ENCODE assay signal across 22 mouse cellular contexts in the genomic region with DNA sequence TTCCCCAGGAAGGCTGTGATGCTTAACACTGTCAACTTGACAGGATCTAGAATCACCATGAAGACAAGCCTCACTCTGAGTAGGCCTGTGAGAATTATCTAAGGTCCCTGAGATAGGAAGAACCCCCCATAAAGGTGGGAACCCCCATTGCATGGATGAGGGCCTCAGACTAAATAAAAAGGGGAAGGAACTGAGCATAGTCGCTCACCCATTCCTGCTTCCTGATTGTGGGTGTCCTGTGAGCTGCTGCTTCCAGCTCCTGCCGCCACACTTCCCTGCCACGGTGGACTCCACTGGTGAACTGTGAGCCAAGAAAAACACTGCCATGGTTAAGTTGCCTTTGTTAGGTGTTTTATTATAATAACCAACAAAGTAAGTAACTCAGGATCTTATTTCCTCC.
DNase-seq lines count a peak whose midpoint lies in the region; ATAC-seq lines count a peak whose summit lies in the region.
"Had no signal": no experiment of that assay in that cellular context is flagged by ENCODE, and none has a peak within 500 bp of the region (broad histone marks: within the 10 kb centered on the region; RNA-seq: fewer than 3 reads in every experiment).

No protein-coding gene starts in this region.

- DNase-seq in A20 (ENCODE audit: low read depth, low spot score): peak; percentile 10
- DNase-seq in B cell, adult 2 months: peak; percentile 17 to 23
- DNase-seq in thymus, postnatal 4 days: no peak
- DNase-seq in lung, postnatal 14 days: no peak
- DNase-seq: adrenal gland, postnatal 10 days; cerebellum, adult 18-20 months; cerebellum, adult 9-10 months; cerebellum, postnatal 14 days; gastrocnemius, postnatal 25 days had no signal

- ATAC-seq in megakaryocyte progenitor cell, adult 5-6 weeks (replicated peaks; ENCODE audit: poor library complexity): peak; percentile 64
- no peak for ATAC-seq in neural tube, embryonic 15.5 days (ENCODE audit: low FRiP score)
- ATAC-seq: forebrain, embryonic 15.5 days; hindbrain, embryonic 16.5 days; Patski had no signal

- no peaks in the 10 kb centered on the region for H3K9me3 ChIP-seq in neural tube, embryonic 15.5 days (replicated peaks)
- H3K9me3 ChIP-seq: embryonic facial prominence, embryonic 12.5 days; embryonic facial prominence, embryonic 15.5 days; forebrain, embryonic 12.5 days; forebrain, embryonic 15.5 days; G1E; hindbrain, embryonic 10.5 days; hindbrain, embryonic 13.5 days had no signal

- no peaks in the 10 kb centered on the region for H3K27me3 ChIP-seq in neural tube, embryonic 15.5 days (replicated peaks)
- H3K27me3 ChIP-seq: CH12.LX; embryonic facial prominence, embryonic 12.5 days; embryonic facial prominence, embryonic 15.5 days; forebrain, embryonic 12.5 days; forebrain, embryonic 15.5 days; hindbrain, embryonic 13.5 days; Patski had no signal

- H3K36me3 ChIP-seq in neural tube, embryonic 15.5 days: no peaks in the 10 kb centered on the region
- H3K36me3 ChIP-seq: embryonic facial prominence, embryonic 12.5 days; embryonic facial prominence, embryonic 15.5 days; forebrain, embryonic 12.5 days; forebrain, embryonic 15.5 days; G1E; hindbrain, embryonic 10.5 days; hindbrain, embryonic 13.5 days had no signal

- no peaks in the 10 kb centered on the region for H3K4me1 ChIP-seq in neural tube, embryonic 15.5 days
- H3K4me1 ChIP-seq: embryonic facial prominence, embryonic 12.5 days; embryonic facial prominence, embryonic 15.5 days; forebrain, embryonic 12.5 days; forebrain, embryonic 15.5 days; hindbrain, embryonic 10.5 days; hindbrain, embryonic 13.5 days had no signal

- no peak overlapping the region for H3K27ac ChIP-seq in neural tube, embryonic 15.5 days (replicated peaks)
- H3K27ac ChIP-seq: embryonic facial prominence, embryonic 12.5 days; embryonic facial prominence, embryonic 15.5 days; forebrain, embryonic 12.5 days; forebrain, embryonic 15.5 days; hindbrain, embryonic 10.5 days; hindbrain, embryonic 13.5 days had no signal

- H3K9ac ChIP-seq in neural tube, embryonic 15.5 days (replicated peaks): no peak overlapping the region
- H3K9ac ChIP-seq: embryonic facial prominence, embryonic 12.5 days; embryonic facial prominence, embryonic 15.5 days; forebrain, embryonic 12.5 days; forebrain, embryonic 15.5 days; hindbrain, embryonic 13.5 days had no signal

- H3K4me3 ChIP-seq in neural tube, embryonic 15.5 days (replicated peaks): no peak overlapping the region
- H3K4me3 ChIP-seq: embryonic facial prominence, embryonic 12.5 days; embryonic facial prominence, embryonic 15.5 days; forebrain, embryonic 12.5 days; forebrain, embryonic 15.5 days; hindbrain, embryonic 10.5 days; hindbrain, embryonic 13.5 days had no signal

- WGBS in neural tube, embryonic 15.5 days: 88% methylated on average over 3 of the region's 3 CpGs

- no peak overlapping the region for H3K4me2 ChIP-seq in neural tube, embryonic 15.5 days
- H3K4me2 ChIP-seq: embryonic facial prominence, embryonic 12.5 days; embryonic facial prominence, embryonic 15.5 days; forebrain, embryonic 12.5 days; forebrain, embryonic 15.5 days; heart, embryonic 11.5 days; hindbrain, embryonic 13.5 days had no signal

Comparison
In these comparisons a context has a peak if more than half of its experiments do, and no peak if none do; other contexts are left out.
1. DNase-seq: peak in A20 (single experiment) and B cell, adult 2 months (2 of 2); none in thymus, postnatal 4 days (single experiment) and lung, postnatal 14 days (single experiment).